Mouse (Mus musculus): ENCODE results near the gene Tmcc3. TPM values are rescaled to one million over a fixed set of nuclear protein-coding genes. Genes with fewer than 3 reads are reported as not detected.

Gene Tmcc3
- total RNA-seq (2021) (10 to 100 TPM; 13.0 to 22.8 TPM), polyA plus RNA-seq (2012; rRNA removed) (4.9 and 6.9 TPM in 2 replicates)
- long read RNA-seq, full-length matches to known transcripts, result 8 of 14 reads
- long read RNA-seq, partial matches to known transcripts, result 0 of 14 reads
- long read RNA-seq, other reads (novel, unspliced or antisense), result 6 of 14 reads

DNA sequence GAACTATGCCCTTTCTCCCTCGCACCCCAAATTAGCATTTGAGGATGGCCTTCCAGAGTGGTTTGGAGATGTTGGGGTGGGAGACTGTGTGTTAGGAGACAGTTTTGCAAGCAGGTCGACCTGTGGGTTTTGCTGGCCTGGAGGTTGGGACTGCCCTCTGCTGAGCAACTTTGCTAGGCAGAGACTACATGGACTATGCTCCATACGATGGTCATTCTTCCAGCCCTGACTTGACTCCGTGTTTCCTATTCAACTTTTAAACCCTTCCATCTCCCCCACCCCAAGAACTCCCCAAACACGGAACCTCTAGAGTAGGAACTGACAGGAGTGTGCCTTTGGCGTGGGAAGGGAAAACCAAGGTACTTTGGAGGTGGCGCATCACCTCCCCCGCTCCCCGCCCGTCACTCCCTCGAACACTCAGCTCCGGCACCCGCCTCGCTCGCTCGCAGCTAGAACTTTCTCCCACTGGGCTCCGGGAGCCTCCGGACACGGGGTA lies at the start of gene Tmcc3:
Gene Tmcc3 (plus strand): TSS at position 439 of the 496 bp plus-strand sequence.
- no peak for DNase-seq

DNA sequence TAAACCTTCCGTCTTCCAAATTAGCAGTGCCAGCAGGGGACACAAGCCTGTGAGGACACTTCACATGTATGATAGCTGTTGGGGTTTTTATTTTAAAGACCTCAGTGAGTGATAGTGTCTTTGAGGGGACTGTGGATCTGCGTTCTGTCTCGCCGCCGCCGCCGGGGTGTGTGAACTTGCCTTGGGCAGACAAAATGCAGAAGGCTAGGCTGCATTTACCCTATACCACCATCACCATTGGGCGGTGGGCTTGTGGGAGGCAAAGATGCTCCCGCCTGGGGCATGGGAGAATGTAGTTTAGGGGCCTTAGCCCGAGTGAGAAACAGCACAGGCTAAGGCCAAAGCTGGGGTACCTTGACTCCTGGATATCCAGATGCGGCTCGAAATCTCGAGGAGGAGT lies 49.1 kb upstream of the Tmcc3 start:
- DNase-seq, result no peak

DNA sequence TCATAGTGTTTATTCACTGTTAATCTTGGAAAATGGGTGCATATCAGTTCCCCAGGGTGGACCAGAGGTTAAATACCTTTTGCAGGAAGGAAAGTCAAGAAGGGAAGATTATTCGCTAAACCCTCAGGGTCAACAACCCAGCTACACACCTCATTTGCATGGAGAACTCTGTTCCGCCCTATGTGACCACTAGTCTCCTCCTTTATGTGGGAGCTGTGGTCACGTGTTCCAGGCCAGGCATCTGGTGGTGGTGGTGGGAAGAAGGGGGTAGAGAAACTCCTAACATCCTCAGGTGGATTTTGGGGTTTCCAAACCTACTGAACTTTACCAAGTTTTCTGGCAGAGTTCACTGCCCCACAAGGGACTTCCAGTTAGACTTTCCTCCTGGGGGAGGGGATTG lies 48.5 kb upstream of the Tmcc3 start:
- no peak for DNase-seq

DNA sequence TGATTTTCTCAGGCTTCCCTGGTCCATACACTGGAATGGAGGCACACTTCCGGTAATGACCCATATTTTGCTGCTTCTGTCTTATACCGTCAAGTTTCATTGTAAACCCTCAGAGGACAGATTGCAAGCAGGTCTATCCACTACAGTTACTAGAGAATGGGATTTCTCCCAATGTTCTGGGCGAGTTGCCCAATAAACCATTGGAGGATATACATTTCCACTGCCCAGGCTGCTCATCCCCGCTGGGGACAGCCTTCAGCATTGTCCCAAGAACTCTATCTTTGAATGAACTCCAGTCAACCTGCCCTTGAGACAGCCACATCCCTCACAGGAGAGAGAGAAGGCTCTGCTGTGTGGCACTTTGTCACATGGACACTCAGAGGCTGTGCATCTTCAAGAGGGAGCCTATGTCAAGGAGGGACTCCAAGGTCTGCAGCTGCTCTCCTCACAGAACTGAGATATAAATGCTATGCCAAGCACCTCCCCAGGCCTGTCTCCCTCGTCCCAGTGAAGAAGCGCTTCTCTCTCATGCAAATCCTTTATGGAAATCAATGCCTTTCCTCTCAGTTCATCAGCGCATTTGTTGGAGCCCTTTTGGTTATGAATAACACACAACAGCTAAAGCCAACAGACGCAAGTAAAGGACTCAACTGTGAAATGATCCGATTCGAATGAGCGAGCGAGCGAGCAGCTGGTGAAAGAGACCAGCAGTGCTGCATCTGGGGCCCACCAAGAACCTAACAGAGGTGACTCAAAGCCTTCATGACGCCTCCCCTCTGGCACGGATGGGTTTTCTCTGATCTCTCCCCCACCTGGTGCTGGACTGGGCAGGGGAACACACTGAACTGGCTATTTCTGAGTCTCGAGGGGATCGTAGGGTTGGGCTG lies 45.9 kb upstream of the Tmcc3 start:
- no peak for DNase-seq

DNA sequence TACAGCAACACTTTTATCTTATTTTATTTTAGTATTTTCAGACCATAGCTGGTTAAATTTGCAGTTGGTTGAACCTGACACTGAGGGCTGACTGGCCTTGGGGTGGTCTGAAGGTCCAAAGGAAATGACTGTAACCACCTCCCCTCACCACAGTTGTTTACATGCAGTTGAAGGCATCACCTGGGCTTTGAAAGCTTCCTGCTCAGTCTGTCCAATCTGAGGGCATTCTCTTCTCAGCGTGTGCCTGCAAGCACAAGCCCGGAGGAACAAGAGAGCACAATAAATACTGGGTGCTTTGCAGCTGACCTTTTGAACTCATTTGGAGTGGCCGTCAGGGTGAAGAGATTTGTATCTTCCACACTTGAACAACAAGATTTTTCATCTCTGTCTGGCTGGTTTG lies 36.4 kb upstream of the Tmcc3 start:
- no peak for DNase-seq

DNA sequence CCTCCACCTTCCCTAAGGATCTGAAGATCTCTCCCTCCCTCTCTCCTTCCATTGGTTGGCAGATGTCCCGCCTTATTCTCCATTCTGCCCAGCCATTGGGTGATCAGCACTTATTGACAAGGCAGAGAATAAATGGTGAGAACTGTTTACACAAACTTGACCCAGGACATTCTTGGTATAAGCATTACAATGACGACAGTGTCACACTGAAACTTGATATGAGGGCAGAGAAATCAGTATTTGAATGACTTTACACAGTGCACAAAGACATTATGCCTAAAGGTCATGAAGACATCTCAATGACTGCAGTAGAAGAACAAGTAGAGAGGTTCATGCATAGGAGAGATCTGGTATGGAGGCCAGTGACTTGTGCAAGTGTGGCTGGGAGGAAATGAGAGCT lies 35.2 kb upstream of the Tmcc3 start:
- no peak for DNase-seq

DNA sequence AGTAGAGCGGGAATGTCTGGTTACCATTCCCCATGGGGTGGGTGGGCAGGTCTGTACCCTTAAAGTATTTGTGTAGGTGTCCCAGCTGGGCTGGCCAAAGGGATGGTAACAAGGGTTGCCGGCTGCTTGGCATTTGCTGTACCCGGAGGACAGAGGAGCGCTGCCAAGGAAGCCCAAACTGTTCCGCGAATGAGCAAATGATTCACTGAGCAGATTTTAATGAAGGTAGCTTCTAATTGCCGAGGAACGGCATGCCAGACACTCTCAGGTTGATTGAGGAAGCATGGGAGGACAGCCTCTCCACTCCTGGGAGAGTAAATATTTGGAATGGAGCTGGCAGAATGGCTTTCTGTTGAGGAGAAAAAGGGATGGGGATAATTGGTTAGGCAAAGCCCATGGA lies 29.6 kb upstream of the Tmcc3 start:
- DNase-seq, result no peak

DNA sequence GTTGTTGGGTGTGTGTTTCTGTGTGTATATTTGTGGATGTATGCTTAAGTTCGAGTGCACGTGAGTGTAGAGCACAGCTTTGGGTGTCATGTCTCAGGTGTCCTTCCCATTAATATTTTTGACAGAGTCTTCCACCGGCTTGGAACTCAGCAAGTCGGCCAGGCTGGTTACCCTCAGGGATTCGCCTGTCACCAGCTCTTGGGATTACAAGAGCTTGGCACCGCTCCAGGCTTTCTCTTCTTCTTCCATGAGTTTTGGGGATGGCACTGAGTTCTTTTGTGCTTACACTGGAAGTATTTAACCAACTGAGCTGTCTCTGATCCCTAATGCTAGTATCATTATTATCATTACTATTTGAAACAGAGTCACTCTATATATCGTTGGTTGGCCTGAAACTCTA lies 29.0 kb upstream of the Tmcc3 start:
- DNase-seq, result no peak

DNA sequence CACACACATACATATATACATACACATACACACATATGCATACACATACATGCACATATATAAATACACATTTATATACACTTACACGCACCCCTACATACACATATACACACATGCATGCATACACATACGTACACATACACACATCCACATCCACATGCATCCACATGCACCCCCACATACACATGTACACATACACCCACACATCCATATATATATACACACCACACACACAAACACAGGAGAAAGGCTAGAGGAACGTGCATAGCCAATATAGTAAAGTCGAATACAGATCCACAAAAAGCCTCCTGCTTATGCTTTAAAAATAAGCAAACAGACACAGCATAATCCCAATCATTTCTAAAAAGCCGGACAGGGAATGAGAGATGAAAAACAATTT lies 17.3 kb upstream of the Tmcc3 start:
- no peak for DNase-seq

DNA sequence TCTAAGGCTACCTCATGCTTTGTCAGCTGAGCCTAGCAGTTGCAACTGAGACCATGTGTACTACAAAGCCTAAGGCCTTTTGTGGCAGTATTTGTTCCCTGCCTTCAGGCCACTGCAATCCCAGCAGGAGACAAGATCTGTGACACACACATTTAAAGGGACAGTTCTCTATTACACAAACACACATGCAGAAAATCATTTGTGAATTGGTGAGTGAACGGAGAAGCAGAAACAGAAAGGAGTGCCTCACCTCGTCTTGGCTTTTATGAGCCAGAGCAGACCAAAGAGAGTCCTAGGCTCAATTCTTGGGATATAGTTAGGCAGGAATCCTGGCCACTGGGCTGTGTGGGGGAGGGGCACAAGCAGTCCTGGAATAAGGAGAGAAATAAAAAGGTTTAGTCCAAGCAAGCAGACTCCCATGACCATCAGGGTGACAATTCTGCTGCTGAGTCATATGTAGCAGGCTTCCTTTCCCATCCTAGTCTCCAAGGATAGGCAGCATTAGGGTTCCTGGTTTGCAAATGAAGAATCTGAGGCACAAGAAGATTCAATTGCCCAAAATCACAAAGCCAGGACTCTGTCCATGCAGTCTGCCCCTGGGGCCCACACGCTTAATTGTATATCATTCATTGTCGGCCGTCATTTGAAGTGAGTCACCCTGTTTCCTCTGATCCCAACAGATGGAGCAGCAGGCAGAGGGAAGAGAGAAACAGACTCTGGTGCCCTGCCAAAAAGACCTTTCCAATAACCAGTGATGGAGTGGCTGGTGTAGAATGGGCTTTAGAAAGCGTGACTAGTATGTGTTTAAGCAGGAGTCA lies 16.6 kb upstream of the Tmcc3 start:
- peak; percentile 27 for DNase-seq

DNA sequence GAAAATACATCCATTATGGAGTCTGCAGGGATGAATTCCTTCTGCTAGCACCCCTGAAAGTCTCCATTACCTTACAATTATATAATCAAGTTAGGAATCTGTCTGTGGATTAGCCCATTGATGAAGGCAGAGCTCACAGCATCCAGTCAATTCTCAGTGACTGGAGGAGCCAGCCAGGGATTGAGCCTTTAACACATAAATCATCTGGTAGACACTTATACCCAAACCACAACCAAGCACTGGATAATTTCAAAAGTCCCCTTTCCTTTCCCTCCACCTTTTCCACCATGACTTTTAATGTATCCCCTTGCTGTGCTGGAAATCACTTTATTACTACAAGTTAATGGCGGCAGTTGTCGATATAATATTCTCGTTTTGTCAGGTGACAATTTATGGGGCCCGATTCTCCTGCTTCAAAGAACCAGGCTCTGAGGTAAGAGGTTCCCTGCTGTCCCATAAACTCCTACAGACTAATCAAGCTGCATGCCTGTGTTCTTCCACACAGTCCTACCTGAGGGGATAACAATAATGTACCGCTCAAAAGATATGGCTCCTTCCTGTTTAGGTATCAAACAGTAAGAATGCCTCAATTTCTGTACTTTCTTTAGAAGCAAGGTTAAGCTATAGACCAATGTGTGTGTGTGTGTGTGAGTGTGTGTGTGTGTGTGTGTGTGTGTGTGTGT lies 15.7 kb upstream of the Tmcc3 start:
- no peak for DNase-seq

DNA sequence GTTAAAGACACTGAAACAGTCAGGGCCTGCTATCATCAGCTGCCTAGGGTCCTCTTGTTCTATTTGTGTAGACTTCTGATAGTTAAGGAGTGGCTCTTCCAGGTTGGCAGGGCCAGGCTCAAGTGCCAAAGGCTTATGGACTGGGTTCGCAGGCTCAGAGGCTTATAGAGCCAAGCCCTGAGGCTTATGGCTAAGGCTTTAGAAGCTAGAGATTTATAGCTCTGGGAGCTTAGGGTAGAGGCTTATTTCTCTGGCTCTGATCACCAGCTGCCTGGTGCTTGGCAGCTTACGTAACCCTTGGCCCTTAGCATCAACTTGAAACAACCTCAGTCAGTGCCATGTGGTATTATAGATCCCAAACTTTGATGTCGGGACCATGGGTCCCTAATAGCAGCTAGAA lies 13.3 kb upstream of the Tmcc3 start, which contains the start of gene Gm4792:
Gene Gm4792 (minus strand): TSS at position 233 of the 400 bp plus-strand sequence.
- DNase-seq, result no peak

DNA sequence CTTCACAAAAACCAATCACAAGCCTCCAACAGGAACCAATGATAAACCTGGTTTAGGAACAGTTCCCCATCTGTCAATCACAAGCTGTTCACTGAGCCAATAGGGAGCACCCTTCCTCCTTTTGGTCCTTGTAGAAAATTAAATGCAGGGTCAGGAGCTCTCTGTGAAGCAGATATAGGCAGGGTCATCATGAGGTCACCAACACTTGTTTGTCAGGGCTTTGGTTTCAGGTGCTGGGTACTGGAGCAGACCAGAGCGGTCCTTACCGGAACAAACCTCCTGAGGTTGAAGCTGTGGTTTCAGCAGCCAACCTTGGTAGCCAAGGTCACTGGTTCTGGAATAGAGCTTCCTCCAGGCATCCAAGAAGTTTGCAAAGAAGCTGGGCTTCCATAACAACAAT lies 12.4 kb upstream of the Tmcc3 start:
- DNase-seq, result no peak

DNA sequence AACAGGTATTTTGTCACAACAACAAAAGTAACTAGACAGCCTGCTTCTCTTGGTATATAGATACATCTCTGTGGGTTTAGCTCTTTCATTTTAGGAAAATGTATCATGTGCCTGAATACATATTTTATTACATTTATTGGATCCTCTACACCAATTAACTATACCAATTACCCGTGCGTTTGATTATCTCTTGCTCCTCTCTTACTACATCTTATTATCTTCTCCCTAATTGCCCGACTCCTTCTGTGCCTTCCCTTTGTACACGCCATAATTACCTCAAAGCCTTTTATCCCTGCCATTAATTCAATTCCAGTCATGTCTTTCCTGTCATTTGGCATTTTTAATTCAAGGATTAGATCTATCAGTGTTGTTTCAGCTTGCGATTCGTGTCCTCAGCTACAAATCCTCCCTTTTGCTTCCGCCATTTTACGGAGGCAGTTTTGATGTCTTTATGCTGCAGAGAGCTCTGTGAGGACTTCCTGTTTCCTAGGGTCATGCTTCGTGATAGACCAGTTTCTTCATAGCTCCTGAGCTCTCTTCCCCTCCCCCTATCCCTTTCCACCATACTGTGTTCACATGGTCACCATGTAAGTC lies 7.6 kb upstream of the Tmcc3 start:
- no peak for DNase-seq

DNA sequence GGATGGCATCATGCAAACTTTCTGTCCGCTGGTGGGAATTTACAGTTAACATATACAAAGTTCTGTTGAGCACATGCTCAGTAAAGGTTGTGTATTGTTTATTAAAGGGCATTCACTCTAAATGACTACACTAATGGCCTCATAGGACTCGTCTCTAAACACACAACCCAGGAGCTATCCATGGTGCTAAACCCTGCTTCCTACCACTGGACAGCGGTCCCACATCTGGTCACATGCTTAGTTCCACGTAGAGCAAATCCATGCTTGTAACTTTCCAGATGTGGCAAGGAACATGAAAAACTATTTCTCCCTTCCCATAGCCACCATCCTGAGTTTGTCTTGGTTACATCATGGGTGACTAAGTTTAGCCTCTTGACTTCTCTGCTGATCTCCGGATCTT lies 6.2 kb upstream of the Tmcc3 start:
- no peak for DNase-seq

DNA sequence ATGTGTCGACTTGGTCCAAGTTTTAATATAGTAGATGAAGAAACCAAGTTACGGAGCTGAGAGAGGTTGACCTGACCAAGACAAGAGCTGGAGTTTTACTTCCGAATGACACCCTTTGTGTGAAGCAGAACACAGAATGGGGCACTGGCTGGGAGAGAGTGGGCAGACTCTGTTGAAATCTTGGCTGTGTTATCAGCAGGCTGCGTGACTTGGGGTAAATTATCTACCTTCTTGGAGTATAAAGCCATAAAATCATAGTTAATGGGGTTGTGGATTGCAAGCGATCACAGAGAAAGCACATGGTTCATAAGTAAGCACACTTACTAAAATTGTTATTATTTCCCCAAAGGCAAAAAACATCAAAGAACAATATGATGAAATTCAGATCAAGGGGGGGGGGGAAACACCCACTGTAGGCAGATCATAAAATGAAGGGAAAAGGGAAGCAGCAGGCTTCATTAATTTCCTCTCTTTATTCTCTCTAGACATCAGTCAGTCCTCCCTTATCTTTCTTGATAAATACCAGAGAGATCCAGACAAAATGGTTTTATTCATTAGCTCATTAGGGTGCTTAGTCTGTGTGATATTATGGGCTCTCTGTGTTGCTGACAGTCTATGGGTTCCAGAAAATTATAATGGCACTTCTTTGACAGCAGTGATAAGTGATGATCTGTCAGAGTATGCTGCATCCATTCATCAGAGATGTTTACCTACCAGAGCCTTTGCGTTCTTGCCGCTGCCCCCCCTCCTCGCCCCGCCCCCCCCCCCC lies 1.1 kb upstream of the Tmcc3 start:
- no peak for DNase-seq

DNA sequence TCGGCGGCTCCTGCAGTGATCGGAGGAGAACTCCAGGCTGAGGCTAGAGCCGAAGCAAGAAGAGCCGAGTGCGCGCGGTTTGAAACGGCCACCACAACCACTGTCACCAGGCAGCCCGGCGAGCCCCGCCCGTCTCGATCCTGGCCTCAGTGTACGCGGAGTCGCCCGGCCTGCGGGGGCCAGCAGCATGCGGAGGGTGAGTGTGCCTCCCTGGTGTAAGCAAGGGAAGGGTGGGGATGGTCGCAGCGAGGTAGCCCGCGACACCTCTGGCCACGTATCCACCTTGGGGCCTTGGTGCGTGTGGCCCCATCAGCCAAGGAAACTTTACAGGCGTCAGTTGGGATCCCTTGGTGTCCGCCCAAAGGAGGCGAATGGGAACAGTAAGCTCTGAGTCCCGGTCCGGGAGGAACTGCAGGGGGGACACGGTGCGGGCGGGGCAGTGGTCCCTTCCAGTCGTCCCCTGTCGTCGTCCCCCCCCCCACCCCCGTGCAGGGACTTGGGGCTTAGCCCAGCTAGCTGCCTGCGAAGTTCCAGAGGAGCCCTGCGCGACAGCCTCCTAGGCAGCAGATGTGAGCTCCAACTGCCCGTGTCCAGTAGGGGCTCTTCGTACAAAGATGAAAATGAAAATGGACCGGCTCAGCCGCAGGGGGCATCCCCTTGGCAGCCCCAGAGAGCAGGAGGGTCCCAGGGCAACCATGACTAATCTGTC lies 412 bp downstream of the Tmcc3 start:
- peak; percentile 45 for DNase-seq

DNA sequence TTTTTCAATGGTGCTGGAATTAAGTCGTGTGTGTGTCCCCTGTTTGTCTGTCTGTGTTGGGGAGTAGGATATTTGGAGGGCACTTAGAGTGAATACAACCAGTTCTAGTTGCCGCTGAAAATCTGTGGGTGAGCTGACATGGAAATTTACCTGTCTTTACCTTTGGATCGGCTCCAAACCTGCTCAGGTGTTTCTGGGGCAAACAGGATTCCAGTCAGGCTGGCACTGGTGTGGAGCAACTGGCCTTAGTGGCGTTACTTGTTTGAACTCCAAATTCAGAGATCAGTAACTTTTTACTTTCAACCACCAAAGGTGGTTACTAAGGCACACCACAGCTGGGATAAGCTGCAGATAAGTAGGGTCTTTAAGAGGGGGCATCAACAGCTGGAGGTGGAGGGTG lies 1.4 kb downstream of the Tmcc3 start:
- DNase-seq, result no peak

DNA sequence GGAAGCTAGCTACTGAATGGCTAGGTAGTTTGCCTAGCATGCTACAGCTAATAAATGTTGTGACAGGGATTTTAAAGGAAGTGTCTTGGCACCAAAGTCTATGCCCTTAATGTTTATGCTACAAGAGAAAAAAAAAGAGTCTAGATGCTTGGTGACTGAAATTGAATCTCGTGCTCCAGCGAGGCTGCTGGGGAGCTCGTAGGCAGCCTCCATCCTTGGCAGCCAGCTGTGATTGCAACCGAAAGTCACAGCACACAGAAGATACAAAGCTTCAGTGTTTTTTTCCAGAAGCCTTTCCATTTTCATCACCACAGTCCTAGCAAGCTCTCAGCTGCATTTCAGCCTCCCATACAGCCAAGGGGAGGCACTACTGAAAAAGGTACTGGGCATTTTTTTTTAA lies 6.8 kb downstream of the Tmcc3 start:
- no peak for DNase-seq

DNA sequence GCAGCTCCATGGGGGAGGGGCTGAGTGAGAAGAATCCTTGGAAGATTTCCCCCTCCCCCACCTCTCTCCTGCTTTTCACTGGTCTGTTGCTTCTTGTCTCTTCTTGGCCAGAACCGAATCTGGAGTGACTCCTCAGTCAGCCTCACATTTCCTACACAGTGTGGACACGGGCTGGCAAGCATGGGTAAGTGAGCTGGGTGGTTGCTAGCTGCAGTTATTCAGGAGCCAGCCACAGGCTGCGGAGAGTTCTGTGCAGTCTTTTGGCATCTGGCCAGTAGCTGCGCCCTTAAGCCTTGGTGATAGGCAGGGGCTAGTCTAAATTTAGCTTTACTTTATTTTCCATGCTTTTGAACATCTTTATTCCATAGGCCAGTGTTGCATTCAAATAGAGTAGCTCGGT lies 18.2 kb downstream of the Tmcc3 start:
- peak; percentile 43 for DNase-seq
